Mouse (Mus musculus) thymus, postnatal 4 days (tissue): ENCODE results near the gene Gm3448.
A peak's percentile ranks its signal among the peaks of the same experiment; 100 is the strongest.

Source experiments
- DNase-seq: peaks from one replicate; pipeline ENCODE4 v3.0.0; 2021

The Gm3448 gene

GRCm38 (mm10) chr17:14958686-14959327, 82.5 kb downstream of the Gm3448 start:
- peak; percentile 30 for DNase-seq

GRCm38 (mm10) chr17:14953452-14953851, 87.9 kb downstream of the Gm3448 start:
- no peak for DNase-seq

GRCm38 (mm10) chr17:14949161-14949827, 92.0 kb downstream of the Gm3448 start:
- no peak for DNase-seq
